Mouse (Mus musculus) myocyte (in vitro differentiated cells): Measurements from ENCODE around the gene Vps13d. TPM values are rescaled to one million over a fixed set of nuclear protein-coding genes. Genes with fewer than 3 reads are reported as not detected.

Experiments
- H3K27me3 ChIP-seq: one replicate; pipeline ENCODE4 v1.6.1; 2011; ENCODE audit not compliant: control insufficient read depth, insufficient read depth, insufficient read length
- H3K36me3 ChIP-seq: one replicate; pipeline ENCODE4 v1.6.1; 2011; ENCODE audit not compliant: control insufficient read depth, insufficient read depth
- H3K4me2 ChIP-seq: one replicate; pipeline ENCODE4 v1.6.1; 2011; ENCODE audit warnings: low read depth, control low read depth
- H3K4me3 ChIP-seq: one replicate; pipeline ENCODE4 v1.5.1; 2011; ENCODE audit warnings: mild to moderate bottlenecking, control low read depth, moderate library complexity
- H3K79me2 ChIP-seq: one replicate; pipeline ENCODE4 v1.6.1; 2011; ENCODE audit not compliant: control insufficient read depth, insufficient read depth
- H3ac ChIP-seq: one replicate; pipeline ENCODE4 v1.6.1; 2011; ENCODE audit not compliant: control insufficient read depth, insufficient read length
- CEBPB ChIP-seq: IDR thresholded peaks from 2 replicates; pipeline ENCODE4 v1.6.1; 2011; ENCODE audit warnings: mild to moderate bottlenecking, moderate library complexity; ENCODE audit not compliant: poor library complexity, insufficient read depth, severe bottlenecking
- E2F4 ChIP-seq: IDR thresholded peaks from one replicate; pipeline ENCODE4 v1.6.1; 2011; ENCODE audit warnings: mild to moderate bottlenecking, control low read depth, moderate library complexity; ENCODE audit not compliant: insufficient read depth
- MAX ChIP-seq: IDR thresholded peaks from one replicate; pipeline ENCODE4 v1.6.1; 2011; ENCODE audit warnings: low read depth, mild to moderate bottlenecking, control low read depth
- MYOD1 ChIP-seq, 3 experiments: IDR thresholded peaks; one replicate each; pipeline ENCODE4 v1.6.1; 2011; ENCODE audit warnings: control low read depth in 2 of 3, low read depth in 2 of 3, mild to moderate bottlenecking in 2 of 3, moderate library complexity in 1 of 3; ENCODE audit not compliant: insufficient read length in 2 of 3, control insufficient read depth in 1 of 3
- MYOG ChIP-seq, 3 experiments: IDR thresholded peaks; one replicate each; pipeline ENCODE4 v1.6.1; 2011; ENCODE audit warnings: control low read depth in 2 of 3, low read depth in 2 of 3, mild to moderate bottlenecking in 2 of 3; ENCODE audit not compliant: insufficient read length in 2 of 3, control insufficient read depth in 1 of 3, insufficient read depth in 1 of 3
- POLR2A ChIP-seq: IDR thresholded peaks from one replicate; pipeline ENCODE4 v1.6.1; 2011; ENCODE audit warnings: low read depth, mild to moderate bottlenecking, control low read depth, moderate library complexity; ENCODE audit not compliant: insufficient read length
- POLR2AphosphoS2 ChIP-seq: IDR thresholded peaks from one replicate; pipeline ENCODE4 v1.6.1; 2011; ENCODE audit warnings: low read depth, control low read depth; ENCODE audit not compliant: insufficient read length
- REST ChIP-seq: IDR thresholded peaks from one replicate; pipeline ENCODE4 v1.6.1; 2011; ENCODE audit warnings: mild to moderate bottlenecking, control low read depth, moderate library complexity; ENCODE audit not compliant: insufficient read depth, insufficient read length
- SRF ChIP-seq: IDR thresholded peaks from one replicate; pipeline ENCODE4 v1.6.1; 2011; ENCODE audit warnings: low read depth; ENCODE audit not compliant: control insufficient read depth, insufficient read length
- TCF12 ChIP-seq: IDR thresholded peaks from one replicate; pipeline ENCODE4 v1.6.1; 2011; ENCODE audit warnings: mild to moderate bottlenecking, control low read depth; ENCODE audit not compliant: poor library complexity, insufficient read depth, severe bottlenecking
- TCF3 ChIP-seq: IDR thresholded peaks from one replicate; pipeline ENCODE4 v1.6.1; 2011; ENCODE audit warnings: low read depth, control low read depth; ENCODE audit not compliant: insufficient read length
- USF1 ChIP-seq: IDR thresholded peaks from one replicate; pipeline ENCODE4 v1.6.1; 2011; ENCODE audit warnings: low read depth, mild to moderate bottlenecking, control low read depth, moderate library complexity
- polyA plus RNA-seq: library from polyadenylated mRNA; unstranded; fragments of >200 nt; fragmentation: generic; extraction: Trizol; gene quantifications from one replicate; pipeline ENCODE4 v1.2.1, GENCODE M21; 2012; ENCODE audit warnings: missing spikeins

Vps13d gene
- polyA plus RNA-seq, 1 experiment: 20.0 TPM

GRCm38 (mm10) chr4:145073728-145074127 lies 121.1 kb downstream of the Vps13d start:
- H3ac ChIP-seq: no peak overlapping the region
- no peak overlapping the region for H3K4me3 ChIP-seq
- peaks cover 35% of the 10 kb centered on the region for H3K36me3 ChIP-seq
- no peak overlapping the region for H3K4me2 ChIP-seq
- no peak for TF ChIP-seq POLR2A
- no peak for TF ChIP-seq SRF
- no peak for TF ChIP-seq REST
- TF ChIP-seq TCF12: no peak
- TF ChIP-seq CEBPB: no peak
- no peak for TF ChIP-seq MYOG (IDR thresholded peaks at IDR 0.05; ENCODE audit: control insufficient read depth in 1 of 3, insufficient read depth in 1 of 3, insufficient read length in 2 of 3, low read depth in 2 of 3)
- no peak for TF ChIP-seq USF1
- no peak for TF ChIP-seq MAX
- TF ChIP-seq E2F4: no peak
- no peak for TF ChIP-seq MYOD1 (IDR thresholded peaks at IDR 0.05; ENCODE audit: control insufficient read depth in 1 of 3, insufficient read length in 2 of 3, low read depth in 2 of 3)
- no peak for TF ChIP-seq POLR2AphosphoS2
- no peak for TF ChIP-seq TCF3
- no peaks in the 10 kb centered on the region for H3K27me3 ChIP-seq
- H3K79me2 ChIP-seq: no peaks in the 10 kb centered on the region

GRCm38 (mm10) chr4:145071942-145072341 lies 122.9 kb downstream of the Vps13d start:
- no peaks in the 10 kb centered on the region for H3K79me2 ChIP-seq
- H3K4me3 ChIP-seq: no peak overlapping the region
- TF ChIP-seq CEBPB (no peak), MAX (no peak), E2F4 (no peak), POLR2A (no peak), USF1 (no peak), POLR2AphosphoS2 (no peak), TCF3 (no peak), SRF (no peak), TCF12 (no peak), MYOG (IDR thresholded peaks at IDR 0.05; ENCODE audit: control insufficient read depth in 1 of 3, insufficient read depth in 1 of 3, insufficient read length in 2 of 3, low read depth in 2 of 3) (no peak), REST (no peak)
- no peaks in the 10 kb centered on the region for H3K27me3 ChIP-seq
- no peak overlapping the region for H3K4me2 ChIP-seq
- peaks cover 40% of the 10 kb centered on the region for H3K36me3 ChIP-seq
- no peak overlapping the region for H3ac ChIP-seq

GRCm38 (mm10) chr4:145067019-145067680 lies 127.7 kb downstream of the Vps13d start:
- no peak overlapping the region for H3K4me2 ChIP-seq

GRCm38 (mm10) chr4:145066336-145067018 lies 128.3 kb downstream of the Vps13d start:
- Histone ChIP-seq H3ac (no peak overlapping the region), H3K27me3 (no peaks in the 10 kb centered on the region), H3K36me3 (peaks cover 52% of the 10 kb centered on the region), H3K4me2 (no peak overlapping the region), H3K4me3 (no peak overlapping the region), H3K79me2 (no peaks in the 10 kb centered on the region)
- no peak for TF ChIP-seq MAX
- TF ChIP-seq REST: no peak
- no peak for TF ChIP-seq MYOG (IDR thresholded peaks at IDR 0.05; ENCODE audit: control insufficient read depth in 1 of 3, insufficient read depth in 1 of 3, insufficient read length in 2 of 3, low read depth in 2 of 3)
- TF ChIP-seq CEBPB: no peak
- TF ChIP-seq POLR2A: no peak
- TF ChIP-seq SRF: no peak
- no peak for TF ChIP-seq TCF12
- no peak for TF ChIP-seq MYOD1 (IDR thresholded peaks at IDR 0.05; ENCODE audit: control insufficient read depth in 1 of 3, insufficient read length in 2 of 3, low read depth in 2 of 3)
- no peak for TF ChIP-seq USF1
- no peak for TF ChIP-seq POLR2AphosphoS2
- TF ChIP-seq E2F4: no peak
- TF ChIP-seq TCF3: no peak

More at GRCm38 (mm10) chr4:145067019-145067680, 127.7 kb downstream of the Vps13d start:
- H3K4me3 ChIP-seq: no peak overlapping the region
- no peaks in the 10 kb centered on the region for H3K27me3 ChIP-seq
- TF ChIP-seq TCF12 (no peak), POLR2A (no peak), MYOD1 (IDR thresholded peaks at IDR 0.05; ENCODE audit: control insufficient read depth in 1 of 3, insufficient read length in 2 of 3, low read depth in 2 of 3) (no peak), SRF (no peak), MAX (no peak), USF1 (no peak)
- peaks cover 57% of the 10 kb centered on the region for H3K36me3 ChIP-seq
- no peak overlapping the region for H3ac ChIP-seq
- H3K79me2 ChIP-seq: no peaks in the 10 kb centered on the region
